Mouse (Mus musculus) intestine, embryonic 14.5 days (tissue): ENCODE results near the gene Stra8. TPM values are rescaled to one million over a fixed set of nuclear protein-coding genes. Genes with fewer than 3 reads are reported as not detected.

Experiments
- ATAC-seq: fragments of 200-750 bp; cut with Nextera tagmentation; replicated peaks from 2 replicates; pipeline ENCODE4 v1.8.0; 2017; ENCODE audit warnings: low read depth, moderate number of reproducible peaks, moderate TSS enrichment, moderate library complexity; ENCODE audit not compliant: low FRiP score, low TSS enrichment
- DNase-seq: peaks from one replicate; pipeline ENCODE4 v3.0.0-alpha.2; 2018; ENCODE audit warnings: low spot score
- H3K27ac ChIP-seq: fragments of 300-500 bp; sonication (generic); 2 replicates; pipeline ENCODE4 v1.5.1; 2014; ENCODE audit warnings: low read depth, mild to moderate bottlenecking, control low read depth
- H3K27me3 ChIP-seq: fragments of 300-500 bp; sonication (generic); replicated peaks from 2 replicates; pipeline ENCODE4 v1.6.1; 2014; ENCODE audit warnings: low read length, control low read depth; ENCODE audit not compliant: control insufficient read depth, insufficient read depth
- H3K36me3 ChIP-seq: fragments of 300-500 bp; sonication (generic); 2 replicates; pipeline ENCODE4 v1.6.1; 2014; ENCODE audit warnings: low read length, control low read depth; ENCODE audit not compliant: control insufficient read depth, insufficient read depth
- H3K4me1 ChIP-seq: fragments of 300-500 bp; sonication (generic); replicated peaks from 2 replicates; pipeline ENCODE4 v1.6.1; 2014; ENCODE audit warnings: low read length, control low read depth, mixed read lengths; ENCODE audit not compliant: control insufficient read depth, insufficient read depth
- H3K4me2 ChIP-seq: fragments of 300-500 bp; sonication (generic); 2 replicates; pipeline ENCODE4 v1.6.1; 2014; ENCODE audit warnings: low read length
- H3K4me3 ChIP-seq: fragments of 300-500 bp; sonication (generic); 2 replicates; pipeline ENCODE4 v1.5.1; 2014; ENCODE audit warnings: low read depth, low read length, control low read depth, mixed read lengths
- H3K9ac ChIP-seq: fragments of 300-500 bp; sonication (generic); 2 replicates; pipeline ENCODE4 v1.6.1; 2014; ENCODE audit warnings: mild to moderate bottlenecking, low read length
- H3K9me3 ChIP-seq: fragments of 300-500 bp; sonication (generic); 2 replicates; pipeline ENCODE4 v1.6.1; 2016; ENCODE audit warnings: low read length, control low read depth; ENCODE audit not compliant: control insufficient read depth
- WGBS: fragments of 180-500 bp; shearing (Covaris S2); extraction: QIAGEN DNeasy Blood & Tissue Kit; methylation state at CpG from one replicate; pipeline ENCODE4 v1.1.7; 2014; 5-methylcytosine and 5-hydroxymethylcytosine counted together
- polyA plus RNA-seq: library from polyadenylated mRNA; unstranded; fragments of >200 nt; fragmentation: Nextera tagmentation; extraction: Ambion mirVana; gene quantifications from 2 replicates; pipeline ENCODE4 v1.2.1, GENCODE M21; 2014

Stra8 gene
- polyA plus RNA-seq, 1 experiment from 2014 or later, result not detected

DNA sequence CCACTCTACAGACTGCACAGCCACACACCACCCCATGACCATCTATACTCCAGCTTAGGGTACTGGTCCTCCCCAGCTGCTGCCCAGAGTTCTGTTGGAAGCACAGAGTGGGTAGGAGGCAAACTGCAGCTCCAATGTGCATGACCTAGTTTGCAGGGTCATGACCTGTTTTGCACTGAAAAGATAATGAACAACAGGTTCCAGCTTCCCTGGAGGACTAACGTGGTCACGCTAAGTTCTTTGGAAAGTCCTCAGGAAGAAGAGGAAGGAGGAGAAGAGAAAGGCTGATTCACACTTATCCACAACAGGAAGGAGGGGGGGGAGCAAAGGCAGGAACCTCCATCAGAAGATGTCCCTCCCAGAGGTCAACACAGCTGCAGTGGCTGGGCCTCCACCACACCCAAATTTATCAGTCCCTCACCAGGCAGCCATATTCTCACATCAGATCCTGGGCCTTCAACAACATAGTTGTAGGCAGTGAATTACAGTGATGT, 12.8 kb upstream of the Stra8 start:
- DNase-seq (no peak), ATAC-seq (no peak)
- Histone ChIP-seq H3K27ac (no peak overlapping the region), H3K27me3 (no peaks in the 10 kb centered on the region), H3K4me3 (no peak overlapping the region), H3K9ac (no peak overlapping the region), H3K4me2 (no peak overlapping the region), H3K9me3 (no peaks in the 10 kb centered on the region), H3K4me1 (peaks cover 8% of the 10 kb centered on the region), H3K36me3 (peaks cover 51% of the 10 kb centered on the region)
- WGBS, result 73% methylated on average over 2 of the region's 2 CpGs

DNA sequence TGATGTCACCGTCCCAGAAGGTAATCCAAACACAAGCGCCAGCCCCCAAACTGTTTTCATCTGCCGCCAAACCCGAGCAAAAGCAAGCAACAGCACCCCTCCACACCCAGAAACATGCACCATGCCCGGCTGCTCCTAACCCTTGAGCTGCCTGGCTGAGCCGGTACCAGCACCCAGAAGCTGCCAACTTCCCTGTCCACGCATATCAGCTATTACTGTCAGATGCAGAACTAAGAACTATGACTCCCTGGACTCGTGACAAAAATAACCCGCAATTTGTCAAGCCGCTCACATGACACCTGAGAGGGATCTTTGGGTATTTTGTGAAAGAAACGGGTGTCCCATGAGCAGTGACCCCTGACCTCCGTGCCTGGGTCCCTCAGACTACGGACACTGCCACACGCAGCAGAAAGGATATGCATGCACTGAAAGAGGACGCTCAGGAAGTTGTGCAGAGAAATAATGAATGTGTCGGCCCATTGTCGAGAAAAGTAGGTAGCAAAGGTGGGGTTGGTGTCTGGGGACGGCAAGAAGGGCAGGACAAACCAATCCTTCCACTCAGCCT, 12.2 kb upstream of the Stra8 start:
- Histone ChIP-seq H3K9me3 (no peaks in the 10 kb centered on the region), H3K9ac (no peak overlapping the region), H3K4me1 (peaks cover 7% of the 10 kb centered on the region), H3K36me3 (peaks cover 49% of the 10 kb centered on the region), H3K4me2 (no peak overlapping the region), H3K27me3 (no peaks in the 10 kb centered on the region), H3K27ac (no peak overlapping the region), H3K4me3 (no peak overlapping the region)
- WGBS, result 87% methylated on average over 18 of the region's 18 CpGs
- ATAC-seq (no peak), DNase-seq (no peak)

- Histone ChIP-seq H3K4me1 (peaks cover 7% of the 10 kb centered on the region), H3K27ac (no peak overlapping the region), H3K9me3 (no peaks in the 10 kb centered on the region), H3K36me3 (peaks cover 33% of the 10 kb centered on the region), H3K9ac (peak overlapping the region; percentile 63), H3K27me3 (no peaks in the 10 kb centered on the region), H3K4me2 (peak overlapping the region; percentile 66), H3K4me3 (peak overlapping the region; percentile 77)
- ATAC-seq (no peak), DNase-seq (no peak)
- WGBS, result 48% methylated on average over 8 of the region's 8 CpGs
Measured at GRCm38 (mm10) chr6:34909631-34910345, 10.2 kb upstream of the Stra8 start.

DNA sequence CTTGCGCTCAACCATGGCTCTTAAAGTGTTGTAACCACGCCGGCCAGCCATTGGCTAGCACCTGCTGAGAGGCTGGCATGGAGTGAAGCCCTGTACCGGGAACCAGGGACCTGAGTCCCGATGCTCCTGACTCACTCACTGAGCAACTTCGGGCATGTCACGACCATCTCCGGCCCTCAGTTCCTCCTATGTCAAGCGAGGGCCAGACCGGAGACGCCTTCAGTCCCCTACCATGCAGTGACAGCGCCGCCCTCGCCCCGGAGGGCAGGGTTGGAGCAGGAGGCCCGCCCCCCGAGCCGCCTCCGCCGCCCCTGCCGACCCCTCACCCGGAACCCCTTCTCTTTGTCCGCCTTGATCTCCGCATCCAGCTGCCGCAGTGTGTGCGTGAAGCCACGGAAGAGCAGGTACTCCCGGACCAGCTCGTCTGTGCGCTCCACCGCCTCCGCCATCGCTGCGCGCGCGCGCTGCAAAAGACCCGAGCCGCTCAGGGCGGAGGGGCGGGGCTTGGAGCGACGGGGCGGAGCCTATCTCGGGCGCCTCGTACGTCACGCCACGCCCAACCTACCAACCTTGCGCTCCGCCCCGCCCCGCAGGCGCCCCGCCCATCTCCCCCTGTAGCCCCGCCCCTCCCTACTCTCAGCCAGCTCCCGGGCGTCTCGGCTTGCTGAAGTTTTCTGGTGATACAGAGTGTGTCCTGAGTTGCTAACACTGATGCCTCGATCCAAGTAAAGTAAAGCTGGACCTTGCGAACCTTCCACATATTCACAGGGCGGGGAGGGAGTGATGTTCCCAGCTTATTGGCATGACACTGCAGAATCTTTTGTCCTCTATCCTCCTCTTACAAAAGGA, 9.4 kb upstream of the Stra8 start, which contains the start of gene Wdr91:
Wdr91 (minus strand) TSS at position 506 of the 849 bp plus-strand sequence.
- peak within 1 kb of the TSS; percentile 77 for H3K4me3 ChIP-seq
- H3K36me3 ChIP-seq, result peaks cover 26% of the 10 kb centered on the region
- no peaks in the 10 kb centered on the region for H3K27me3 ChIP-seq
- DNase-seq (peak; percentile 99), ATAC-seq (peak; percentile 92)
- peak within 1 kb of the TSS; percentile 66 for H3K4me2 ChIP-seq
- H3K27ac ChIP-seq, result peak within 1 kb of the TSS; percentile 62
- WGBS, result under 1% methylated on average over 64 of the region's 64 CpGs
- H3K4me1 ChIP-seq, result peaks cover 7% of the 10 kb centered on the region
- H3K9me3 ChIP-seq, result no peaks in the 10 kb centered on the region
- peak within 1 kb of the TSS; percentile 63 for H3K9ac ChIP-seq

DNA sequence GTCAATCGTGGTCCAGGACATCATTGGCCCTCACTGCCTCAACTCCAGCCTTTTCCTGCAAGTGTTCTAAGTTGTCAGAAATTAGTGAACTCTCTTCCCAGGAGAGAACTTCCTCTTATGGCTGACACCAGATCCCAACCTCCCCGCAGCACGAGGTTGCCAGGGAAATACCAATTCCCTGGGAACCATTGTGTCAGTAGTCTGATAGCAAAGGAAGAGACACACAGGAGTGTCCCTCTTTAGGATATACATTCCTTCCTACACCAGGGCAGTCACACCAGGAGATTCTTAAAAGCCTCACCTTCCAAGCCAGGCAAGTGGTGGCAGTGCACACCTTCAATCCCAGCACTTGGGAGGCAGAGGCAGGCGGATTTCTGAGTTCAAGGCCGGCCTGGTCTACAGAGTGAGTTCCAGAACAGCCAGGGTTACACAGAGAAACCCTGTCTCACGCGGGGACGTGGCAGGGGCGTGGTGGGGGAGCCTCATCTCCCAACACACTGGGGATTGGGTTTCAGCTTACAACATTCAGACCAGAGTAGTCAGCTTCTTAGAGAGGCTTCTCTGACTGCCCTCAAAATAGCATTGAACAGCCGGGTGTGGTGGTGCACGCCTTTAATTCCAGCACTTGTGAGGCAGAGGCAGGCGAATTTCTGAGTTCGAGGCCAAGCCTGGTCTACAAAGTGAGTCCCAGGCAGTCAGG, 6.5 kb upstream of the Stra8 start:
- Histone ChIP-seq H3K9ac (no peak overlapping the region), H3K4me1 (peaks cover 7% of the 10 kb centered on the region), H3K4me3 (no peak overlapping the region), H3K9me3 (no peaks in the 10 kb centered on the region), H3K27me3 (no peaks in the 10 kb centered on the region), H3K27ac (no peak overlapping the region), H3K4me2 (no peak overlapping the region), H3K36me3 (no peaks in the 10 kb centered on the region)
- DNase-seq (no peak), ATAC-seq (no peak)
- 85% methylated on average over 13 of the region's 13 CpGs for WGBS

- WGBS, result 87% methylated on average over 3 of the region's 3 CpGs
- H3K27ac ChIP-seq, result no peak overlapping the region
- DNase-seq, result no peak
- H3K4me3 ChIP-seq, result no peak overlapping the region
- ATAC-seq, result no peak
- H3K4me2 ChIP-seq, result no peak overlapping the region
- no peaks in the 10 kb centered on the region for H3K9me3 ChIP-seq
- peaks cover 7% of the 10 kb centered on the region for H3K4me1 ChIP-seq
- no peaks in the 10 kb centered on the region for H3K36me3 ChIP-seq
- H3K9ac ChIP-seq, result no peak overlapping the region
- no peaks in the 10 kb centered on the region for H3K27me3 ChIP-seq
Measured at GRCm38 (mm10) chr6:34914462-34914861, 5.5 kb upstream of the Stra8 start.

- Histone ChIP-seq H3K4me2 (no peak overlapping the region), H3K9ac (no peak overlapping the region), H3K9me3 (no peaks in the 10 kb centered on the region), H3K4me1 (no peaks in the 10 kb centered on the region), H3K36me3 (no peaks in the 10 kb centered on the region), H3K27me3 (no peaks in the 10 kb centered on the region), H3K4me3 (no peak overlapping the region), H3K27ac (no peak overlapping the region)
- ATAC-seq (no peak), DNase-seq (no peak)
- 75% methylated on average over 7 of the region's 7 CpGs for WGBS
Measured at GRCm38 (mm10) chr6:34919146-34919545, 817 bp upstream of the Stra8 start.

- no peaks in the 10 kb centered on the region for H3K27me3 ChIP-seq
- H3K4me3 ChIP-seq, result no peak overlapping the region
- ATAC-seq (no peak), DNase-seq (no peak)
- no peaks in the 10 kb centered on the region for H3K36me3 ChIP-seq
- 95% methylated on average over 12 of the region's 12 CpGs for WGBS
- H3K27ac ChIP-seq, result no peak overlapping the region
- no peak overlapping the region for H3K9ac ChIP-seq
- H3K4me2 ChIP-seq, result no peak overlapping the region
- H3K9me3 ChIP-seq, result no peaks in the 10 kb centered on the region
- no peaks in the 10 kb centered on the region for H3K4me1 ChIP-seq
Measured at GRCm38 (mm10) chr6:34920631-34921030, 668 bp downstream of the Stra8 start.
